Mouse (Mus musculus) ES-E14 (cell line): ENCODE measurements around the gene Tpk1.

Experiments
- CHD2 ChIP-seq: IDR thresholded peaks from 2 replicates; pipeline ENCODE4 v1.6.1; 2014; ENCODE audit warnings: mild to moderate bottlenecking, low read depth, low read length, inconsistent platforms
- HCFC1 ChIP-seq: IDR thresholded peaks from 2 replicates; pipeline ENCODE4 v1.6.1; 2012; ENCODE audit warnings: low read length, inconsistent platforms, borderline replicate concordance; ENCODE audit not compliant: insufficient read depth
- ZC3H11A ChIP-seq: IDR thresholded peaks from 2 replicates; pipeline ENCODE4 v1.6.1; 2012; ENCODE audit warnings: low read depth, mild to moderate bottlenecking, inconsistent platforms, low read length, borderline replicate concordance

GRCm38 (mm10) chr6:43384841-43385240, 281.2 kb downstream of the Tpk1 start:
- no peak for TF ChIP-seq HCFC1
- no peak for TF ChIP-seq ZC3H11A
- TF ChIP-seq CHD2, result no peak
